Mouse (Mus musculus): ENCODE data around the gene Cdc25a. TPM values are rescaled to one million over a fixed set of nuclear protein-coding genes. Genes with fewer than 3 reads are reported as not detected.
A peak's percentile ranks its signal among the peaks of the same experiment; 100 is the strongest.

Cdc25a gene
- polyA plus RNA-seq (2016; fragmentation: Nextera tagmentation; extraction: Ambion mirVana), result 34.9 and 36.4 TPM in 2 replicates

DNA sequence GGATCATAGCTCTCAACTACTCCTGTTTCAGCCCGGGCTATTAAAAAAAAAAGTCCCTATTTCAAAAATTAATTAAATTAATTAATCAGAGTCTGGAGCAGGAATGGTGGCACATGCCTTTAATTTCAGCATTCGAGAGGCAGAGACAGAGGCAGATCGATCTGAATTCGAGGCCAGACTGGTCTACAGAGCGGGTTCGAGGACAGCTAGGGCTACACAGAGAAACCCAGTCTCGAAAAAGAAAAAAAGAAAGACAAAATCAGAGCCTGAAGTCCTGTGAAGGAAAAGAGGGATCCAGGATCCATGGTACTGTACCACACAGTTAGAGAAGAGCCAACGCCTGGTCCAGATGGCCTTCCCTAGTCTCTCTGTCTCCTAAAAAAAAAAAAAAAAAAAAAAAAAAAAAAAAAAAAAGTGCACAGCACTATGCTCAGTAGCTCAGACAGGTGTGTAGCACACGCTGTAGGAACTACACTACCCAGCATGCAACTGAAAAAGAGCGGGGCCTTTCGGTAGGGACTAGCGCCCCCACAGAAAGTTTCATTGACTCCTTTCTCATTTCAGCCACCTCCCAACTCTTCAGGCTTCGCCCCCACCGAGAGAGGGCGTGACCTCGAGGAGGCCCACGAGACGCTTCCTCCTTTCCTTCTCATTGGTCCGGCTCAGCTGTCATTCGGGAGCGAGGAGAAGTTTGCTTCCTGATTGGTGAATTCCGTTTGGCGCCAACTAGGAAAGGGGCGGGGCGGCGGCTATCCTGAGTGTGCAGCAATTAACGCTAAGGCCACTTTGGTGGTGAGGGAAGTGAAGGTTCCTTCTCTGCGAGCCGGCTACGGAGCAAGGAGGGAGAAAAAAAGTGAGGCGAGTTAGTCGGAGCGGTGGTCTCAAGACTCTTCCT is at the start of gene Cdc25a:
Gene Cdc25a (plus strand): TSS at position 783 of the 895 bp plus-strand sequence.
- ATAC-seq, result peak; percentile 90
- peaks cover 54% of the 10 kb centered on the region for H3K4me1 ChIP-seq
- H3K36me3 ChIP-seq, result peaks cover 29% of the 10 kb centered on the region
- H3K4me3 ChIP-seq, result peak within 1 kb of the TSS; percentile 92
- no peaks in the 10 kb centered on the region for H3K27me3 ChIP-seq (replicated peaks)
- no peaks in the 10 kb centered on the region for H3K9me3 ChIP-seq (replicated peaks)
- 4% methylated on average over 33 of the region's 33 CpGs for WGBS (ENCODE audit: insufficient replicate concordance)
- peak within 1 kb of the TSS; percentile 86 for H3K4me2 ChIP-seq
- peak within 1 kb of the TSS; percentile 81 for H3K27ac ChIP-seq
- H3K9ac ChIP-seq, result peak within 1 kb of the TSS; percentile 98

DNA sequence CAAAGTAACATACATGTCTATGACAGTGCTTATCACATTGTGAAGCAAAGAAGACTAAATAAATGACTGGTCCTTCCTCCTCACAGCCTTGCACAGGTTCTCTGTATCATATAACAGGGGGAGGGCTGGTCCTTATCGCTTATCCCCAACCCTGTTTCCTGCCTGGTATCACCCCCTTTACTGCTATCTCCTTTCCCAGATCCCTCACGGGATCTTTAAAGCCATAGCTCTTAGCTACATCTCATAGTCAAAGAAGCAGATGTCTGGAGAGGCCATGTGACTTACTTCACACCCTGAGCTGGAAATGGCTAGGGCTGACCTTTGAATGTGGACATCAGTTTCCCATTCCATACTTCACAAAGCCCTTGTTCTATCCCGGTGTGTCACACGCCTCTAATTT is 49.6 kb upstream of the Cdc25a start:
- no peaks in the 10 kb centered on the region for H3K9me3 ChIP-seq (replicated peaks)
- WGBS (ENCODE audit: insufficient replicate concordance), result 19% methylated on average over 4 of the region's 4 CpGs
- H3K9ac ChIP-seq, result no peak overlapping the region
- peak overlapping the region; percentile 15; the same call in 1 of the 2 replicates for H3K4me2 ChIP-seq
- no peak overlapping the region for H3K4me3 ChIP-seq
- no peaks in the 10 kb centered on the region for H3K27me3 ChIP-seq (replicated peaks)
- peaks cover 20% of the 10 kb centered on the region for H3K4me1 ChIP-seq
- H3K36me3 ChIP-seq, result peaks cover 11% of the 10 kb centered on the region; the same call in 1 of the 2 replicates
- ATAC-seq, result peak; percentile 94
- peak overlapping the region; percentile 40; the same call in 1 of the 2 replicates for H3K27ac ChIP-seq

DNA sequence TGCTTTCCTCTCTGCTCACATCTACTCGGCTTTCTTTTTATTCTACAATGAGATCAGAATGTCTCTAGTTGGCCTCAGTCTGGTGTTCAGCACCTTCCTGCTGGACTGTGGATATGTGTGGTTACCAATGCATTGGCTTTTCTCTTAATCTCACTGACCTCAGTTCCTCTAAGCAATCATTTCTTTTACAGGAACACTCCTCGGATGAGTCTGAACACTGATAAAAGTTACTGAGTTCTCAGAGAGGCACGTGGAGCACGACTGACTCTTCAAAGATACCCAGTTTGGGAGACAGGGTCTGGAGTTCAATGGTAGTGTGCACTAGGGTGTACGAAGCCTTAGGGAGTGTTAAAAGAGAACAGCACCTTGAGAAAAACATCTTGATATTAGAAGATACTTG is 49.2 kb upstream of the Cdc25a start:
- peak overlapping the region; percentile 40; the same call in 1 of the 2 replicates for H3K27ac ChIP-seq
- H3K9me3 ChIP-seq (replicated peaks), result no peaks in the 10 kb centered on the region
- peaks cover 13% of the 10 kb centered on the region; the same call in 1 of the 2 replicates for H3K36me3 ChIP-seq
- peak overlapping the region; percentile 15; the same call in 1 of the 2 replicates for H3K4me2 ChIP-seq
- no peak overlapping the region for H3K9ac ChIP-seq
- H3K27me3 ChIP-seq (replicated peaks), result no peaks in the 10 kb centered on the region
- H3K4me1 ChIP-seq, result peaks cover 20% of the 10 kb centered on the region
- H3K4me3 ChIP-seq, result no peak overlapping the region
- 26% methylated on average over 5 of the region's 5 CpGs for WGBS (ENCODE audit: insufficient replicate concordance)
- ATAC-seq, result peak; percentile 67

DNA sequence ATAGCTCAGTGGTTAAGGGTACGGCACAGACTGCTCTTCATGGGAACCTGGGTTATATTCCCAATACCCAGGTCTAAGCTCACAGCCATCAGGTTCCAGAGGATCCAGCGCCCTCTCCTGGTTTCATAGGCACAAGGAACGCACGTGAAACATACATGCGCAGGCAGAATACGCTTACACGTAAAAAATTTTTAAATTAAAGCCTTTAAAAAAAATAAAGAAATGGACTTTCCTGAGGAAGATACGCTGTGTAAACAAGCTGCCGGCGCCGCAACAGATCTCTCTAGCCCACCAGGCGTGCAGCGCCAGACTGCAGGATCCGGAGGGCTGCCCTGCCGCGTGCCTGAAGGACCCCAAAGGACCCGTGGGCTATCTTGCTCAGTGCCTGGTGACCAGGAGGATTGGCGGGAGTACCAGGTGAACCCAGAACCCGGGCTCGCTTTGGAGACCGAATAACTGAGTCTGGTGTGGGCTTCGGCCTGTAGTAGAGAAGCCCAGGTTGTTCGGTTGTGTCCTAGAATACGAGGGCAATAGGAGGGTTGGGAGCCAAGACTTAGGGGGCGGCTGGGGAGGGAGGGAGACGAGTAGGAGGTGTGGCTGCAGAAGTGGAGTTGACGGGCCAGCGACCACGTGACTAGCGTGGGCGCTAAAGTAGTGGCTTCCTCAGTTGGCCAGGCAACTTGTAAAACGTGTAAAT is 42.8 kb upstream of the Cdc25a start, which contains the start of gene Nme6:
Gene Nme6 (plus strand): TSS at position 359 of the 697 bp plus-strand sequence.
- Histone ChIP-seq H3K27me3 (replicated peaks) (no peaks in the 10 kb centered on the region), H3K27ac (peak within 1 kb of the TSS; percentile 37; the same call in 1 of the 2 replicates), H3K9me3 (replicated peaks) (no peaks in the 10 kb centered on the region), H3K4me2 (peak within 1 kb of the TSS; percentile 89), H3K4me1 (peaks cover 18% of the 10 kb centered on the region), H3K36me3 (peaks cover 40% of the 10 kb centered on the region), H3K4me3 (peak within 1 kb of the TSS; percentile 67), H3K9ac (peak within 1 kb of the TSS; percentile 69)
- peak; percentile 97 for ATAC-seq
- WGBS (ENCODE audit: insufficient replicate concordance), result under 1% methylated on average over 32 of the region's 32 CpGs

DNA sequence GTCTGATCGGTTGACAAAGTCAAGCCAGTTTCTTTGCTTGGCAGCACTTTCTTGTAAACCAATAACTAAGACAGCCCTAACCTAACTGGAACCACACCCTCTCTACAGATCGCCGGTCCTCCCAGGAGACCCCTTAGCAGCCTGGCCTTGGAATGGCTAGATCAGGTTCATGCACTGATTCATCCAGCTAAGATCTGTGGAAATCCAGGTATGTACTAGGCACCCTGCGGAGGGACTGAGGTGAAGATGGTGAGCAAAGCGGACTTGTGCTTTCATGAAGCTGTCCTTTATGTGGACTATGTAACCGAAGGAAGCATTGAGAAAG is 42.3 kb upstream of the Cdc25a start:
- H3K27me3 ChIP-seq (replicated peaks), result no peaks in the 10 kb centered on the region
- peak overlapping the region; percentile 67 for H3K4me3 ChIP-seq
- H3K4me1 ChIP-seq, result peaks cover 18% of the 10 kb centered on the region
- peak overlapping the region; percentile 37; the same call in 1 of the 2 replicates for H3K27ac ChIP-seq
- H3K9me3 ChIP-seq (replicated peaks), result no peaks in the 10 kb centered on the region
- peak; percentile 34; the same call in 1 of the 2 replicates for ATAC-seq
- peak overlapping the region; percentile 69 for H3K9ac ChIP-seq
- H3K4me2 ChIP-seq, result peak overlapping the region; percentile 89
- H3K36me3 ChIP-seq, result peaks cover 46% of the 10 kb centered on the region
- WGBS (ENCODE audit: insufficient replicate concordance), result 9% methylated on average over 6 of the region's 6 CpGs

DNA sequence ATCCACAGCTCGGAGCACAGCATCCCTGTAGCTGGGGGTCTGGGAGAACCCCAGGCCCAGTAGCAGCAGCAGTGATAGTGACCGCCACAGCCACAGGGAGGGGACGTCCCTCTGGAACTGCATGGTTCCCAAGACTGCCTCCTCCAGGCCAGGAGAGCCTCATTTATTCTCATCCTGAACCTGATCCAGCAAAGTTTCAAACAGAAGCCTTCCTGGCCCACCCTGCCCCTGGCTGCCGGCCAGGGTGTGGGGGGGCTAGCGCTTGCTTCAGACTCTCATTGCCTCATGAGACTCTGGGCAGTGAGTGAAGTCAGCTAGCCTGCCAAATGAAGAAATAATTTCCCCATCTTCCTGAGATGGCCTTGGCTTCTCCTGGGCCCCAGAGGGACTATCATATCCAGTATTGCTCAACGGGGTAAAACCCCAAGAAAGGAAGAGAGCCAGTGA is 26.0 kb upstream of the Cdc25a start, which contains the start of gene Camp:
Gene Camp (minus strand): TSS at position 306 of the 447 bp plus-strand sequence.
- WGBS (ENCODE audit: insufficient replicate concordance), result 73% methylated on average over 6 of the region's 6 CpGs
- Histone ChIP-seq H3K36me3 (peaks cover 8% of the 10 kb centered on the region), H3K9me3 (replicated peaks) (no peaks in the 10 kb centered on the region), H3K4me2 (no peak within 1 kb of the TSS), H3K27ac (no peak within 1 kb of the TSS), H3K9ac (no peak within 1 kb of the TSS), H3K4me3 (no peak within 1 kb of the TSS), H3K4me1 (no peaks in the 10 kb centered on the region), H3K27me3 (replicated peaks) (no peaks in the 10 kb centered on the region; the same call in 1 of the 2 replicates)
- no peak for ATAC-seq

DNA sequence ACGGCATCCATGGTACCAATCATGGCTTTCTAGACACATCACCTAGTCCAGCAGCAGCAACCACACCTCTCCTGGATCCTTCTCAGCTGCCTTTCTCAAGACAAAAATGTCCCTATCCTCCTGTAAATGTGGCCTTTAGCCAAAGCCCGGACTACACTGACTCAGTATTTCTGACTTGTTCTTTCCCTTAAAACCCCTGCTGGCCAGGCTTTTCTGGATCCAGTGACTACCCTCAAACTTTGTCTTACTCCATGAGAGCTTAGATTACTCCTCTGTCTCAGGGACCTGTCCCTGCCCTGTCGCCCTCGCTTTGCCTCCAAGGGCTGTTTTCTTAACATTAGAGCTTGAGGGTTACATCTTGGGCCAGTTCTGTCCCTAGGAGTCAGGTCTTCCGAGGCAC is 25.3 kb upstream of the Cdc25a start:
- no peaks in the 10 kb centered on the region for H3K9me3 ChIP-seq (replicated peaks)
- no peak overlapping the region for H3K4me2 ChIP-seq
- no peak for ATAC-seq
- WGBS (ENCODE audit: insufficient replicate concordance), result 71% methylated on average over 5 of the region's 5 CpGs
- peaks cover 6% of the 10 kb centered on the region; the same call in 1 of the 2 replicates for H3K36me3 ChIP-seq
- no peaks in the 10 kb centered on the region for H3K4me1 ChIP-seq
- no peak overlapping the region for H3K9ac ChIP-seq
- no peak overlapping the region for H3K4me3 ChIP-seq
- no peak overlapping the region for H3K27ac ChIP-seq
- H3K27me3 ChIP-seq (replicated peaks), result no peaks in the 10 kb centered on the region; the same call in 1 of the 2 replicates

DNA sequence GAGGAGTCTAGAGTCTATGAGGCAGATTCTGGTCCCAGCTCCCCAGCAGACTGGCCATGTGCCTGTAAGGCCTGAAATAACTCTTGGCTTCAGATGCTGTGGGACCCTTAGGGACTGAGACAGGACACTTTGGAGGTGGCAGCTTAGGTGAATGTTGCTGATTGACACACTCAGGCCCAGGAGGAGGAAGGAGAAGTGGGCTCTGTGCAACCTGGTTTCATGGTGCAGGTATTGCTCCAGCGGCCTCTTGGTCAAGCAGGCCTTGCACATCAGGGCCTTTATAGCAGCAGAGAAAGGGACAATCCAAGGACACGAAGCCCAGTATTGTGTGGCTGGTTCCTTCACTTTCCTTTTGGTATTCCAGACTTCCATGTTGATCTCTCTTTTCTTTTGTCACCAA is 21.0 kb upstream of the Cdc25a start:
- H3K4me2 ChIP-seq, result no peak overlapping the region
- no peak overlapping the region for H3K9ac ChIP-seq
- no peak for ATAC-seq
- no peaks in the 10 kb centered on the region for H3K9me3 ChIP-seq (replicated peaks)
- H3K27ac ChIP-seq, result no peak overlapping the region
- H3K27me3 ChIP-seq (replicated peaks), result peaks cover 4% of the 10 kb centered on the region; the same call in 1 of the 2 replicates
- H3K4me3 ChIP-seq, result no peak overlapping the region
- no peaks in the 10 kb centered on the region for H3K4me1 ChIP-seq
- 66% methylated on average over 2 of the region's 2 CpGs for WGBS (ENCODE audit: insufficient replicate concordance)
- H3K36me3 ChIP-seq, result no peaks in the 10 kb centered on the region

DNA sequence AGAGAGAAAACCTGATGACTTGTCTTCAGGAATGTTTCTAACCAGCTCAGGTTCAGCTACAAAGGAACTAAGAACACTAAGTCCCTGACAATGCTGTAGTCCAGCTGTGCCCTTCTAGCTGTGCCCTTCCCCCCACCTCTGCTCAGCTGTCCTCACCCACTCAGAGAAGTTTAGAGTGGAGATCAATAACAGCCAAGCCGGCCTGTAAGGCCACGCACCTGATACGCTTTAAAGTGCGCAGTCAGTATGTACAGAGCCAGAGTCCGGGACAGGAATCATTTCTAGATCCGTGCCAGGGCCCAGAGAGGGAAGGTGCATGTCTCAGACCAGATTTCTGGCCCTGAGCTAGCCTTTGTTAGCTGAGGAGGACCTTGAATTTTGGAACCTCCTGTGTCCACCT is 19.4 kb upstream of the Cdc25a start:
- no peak overlapping the region for H3K4me2 ChIP-seq
- no peaks in the 10 kb centered on the region for H3K4me1 ChIP-seq
- ATAC-seq, result peak; percentile 37; the same call in 1 of the 2 replicates
- H3K4me3 ChIP-seq, result no peak overlapping the region
- H3K27me3 ChIP-seq (replicated peaks), result peaks cover 4% of the 10 kb centered on the region; the same call in 1 of the 2 replicates
- no peak overlapping the region for H3K27ac ChIP-seq
- WGBS (ENCODE audit: insufficient replicate concordance), result 73% methylated on average over 6 of the region's 6 CpGs
- no peaks in the 10 kb centered on the region for H3K9me3 ChIP-seq (replicated peaks)
- no peak overlapping the region for H3K9ac ChIP-seq
- H3K36me3 ChIP-seq, result no peaks in the 10 kb centered on the region

DNA sequence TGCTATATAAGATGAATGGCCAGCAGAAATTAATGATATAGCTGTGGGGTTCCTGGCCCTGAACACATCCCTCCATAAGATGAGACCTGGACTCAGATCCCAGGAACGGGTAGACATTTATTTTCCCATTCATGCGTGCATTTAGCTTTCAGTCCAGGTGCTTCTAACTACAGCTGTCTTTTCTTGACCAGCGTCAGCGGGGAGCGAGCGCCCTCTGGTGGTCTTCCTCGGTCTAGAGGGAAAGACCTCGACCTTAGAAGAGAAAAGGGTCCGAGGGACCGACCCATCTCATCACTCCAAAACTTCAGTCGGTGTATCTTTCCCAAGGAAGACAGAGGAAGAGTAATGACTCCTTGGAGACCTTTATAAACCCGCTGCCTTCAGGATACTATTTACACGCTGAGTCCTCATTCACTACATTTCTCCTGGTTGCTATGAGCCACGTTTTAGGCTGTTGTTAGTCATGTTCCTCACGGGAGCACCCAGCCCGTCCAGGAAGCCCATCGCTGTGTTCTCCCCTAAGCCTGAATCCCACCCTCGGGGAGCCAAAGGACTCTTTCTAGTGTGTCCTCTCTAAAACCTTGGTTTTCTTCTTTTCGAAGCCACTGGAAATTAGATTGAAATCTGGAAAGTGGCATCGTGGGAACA is 12.9 kb upstream of the Cdc25a start:
- H3K9ac ChIP-seq, result peak overlapping the region; percentile 23
- H3K4me1 ChIP-seq, result peaks cover 31% of the 10 kb centered on the region
- H3K27me3 ChIP-seq (replicated peaks), result no peaks in the 10 kb centered on the region
- H3K27ac ChIP-seq, result peak overlapping the region; percentile 16; the same call in 1 of the 2 replicates
- 3% methylated on average over 20 of the region's 20 CpGs for WGBS (ENCODE audit: insufficient replicate concordance)
- H3K36me3 ChIP-seq, result no peaks in the 10 kb centered on the region
- no peaks in the 10 kb centered on the region for H3K9me3 ChIP-seq (replicated peaks)
- H3K4me2 ChIP-seq, result peak overlapping the region; percentile 66
- peak; percentile 61; the same call in 1 of the 2 replicates for ATAC-seq
- peak overlapping the region; percentile 20 for H3K4me3 ChIP-seq

DNA sequence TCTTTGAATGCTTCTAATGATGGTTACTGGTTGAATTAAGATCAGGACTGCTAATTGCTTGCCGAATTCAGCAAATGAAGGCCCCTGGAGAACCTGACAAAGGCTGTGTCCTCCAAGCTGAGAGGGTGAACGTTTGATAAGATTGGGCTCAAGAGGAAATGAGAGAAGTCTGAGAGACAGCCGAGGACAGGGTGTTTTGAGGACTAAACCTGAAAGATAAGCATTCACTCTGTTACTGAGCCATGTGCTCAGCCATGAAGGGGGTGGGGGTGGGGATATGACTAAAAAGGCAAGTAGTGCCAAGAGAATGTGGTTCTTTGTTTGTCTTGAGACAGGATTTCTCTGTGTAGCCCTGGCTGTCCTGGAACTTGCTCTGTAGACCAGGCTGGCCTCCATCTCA is 12.3 kb upstream of the Cdc25a start:
- Histone ChIP-seq H3K27ac (peak overlapping the region; percentile 16; the same call in 1 of the 2 replicates), H3K36me3 (no peaks in the 10 kb centered on the region), H3K4me3 (peak overlapping the region; percentile 20), H3K4me1 (peaks cover 31% of the 10 kb centered on the region), H3K9ac (peak overlapping the region; percentile 15; the same call in 1 of the 2 replicates), H3K4me2 (peak overlapping the region; percentile 66), H3K27me3 (replicated peaks) (no peaks in the 10 kb centered on the region), H3K9me3 (replicated peaks) (no peaks in the 10 kb centered on the region)
- ATAC-seq, result peak; percentile 73
- 8% methylated on average over 3 of the region's 3 CpGs for WGBS (ENCODE audit: insufficient replicate concordance)

All from liver, embryonic 12.5 days (tissue).